Mouse (Mus musculus) testis, adult 2 months (tissue): ENCODE results near the gene Defb45. TPM values are rescaled to one million over a fixed set of nuclear protein-coding genes. Genes with fewer than 3 reads are reported as not detected.

ENCODE experiments used
- H3K27ac ChIP-seq: fragments of 200-500 bp; 2 replicates; pipeline ENCODE4 v1.5.1; 2012; ENCODE audit warnings: low read depth, low read length; ENCODE audit not compliant: control insufficient read depth, insufficient read depth
- H3K27me3 ChIP-seq: fragments of 200-500 bp; 2 replicates; pipeline ENCODE4 v1.6.1; 2012; ENCODE audit warnings: mild to moderate bottlenecking, low read length, moderate library complexity; ENCODE audit not compliant: control insufficient read depth, insufficient read depth
- H3K36me3 ChIP-seq: fragments of 200-500 bp; 2 replicates; pipeline ENCODE4 v1.6.1; 2012; ENCODE audit warnings: mild to moderate bottlenecking, low read length; ENCODE audit not compliant: control insufficient read depth, insufficient read depth
- H3K4me1 ChIP-seq: fragments of 200-500 bp; 2 replicates; pipeline ENCODE4 v1.6.1; 2012; ENCODE audit warnings: low read length; ENCODE audit not compliant: control insufficient read depth, insufficient read depth
- H3K4me3 ChIP-seq: fragments of 200-500 bp; 2 replicates; pipeline ENCODE4 v1.5.1; 2012; ENCODE audit warnings: low read depth, mild to moderate bottlenecking, low read length, moderate library complexity, mixed read lengths; ENCODE audit not compliant: control insufficient read depth
- CTCF ChIP-seq: fragments of 200-500 bp; IDR thresholded peaks from 2 replicates; pipeline ENCODE4 v1.5.1; 2012; ENCODE audit warnings: low read depth, mild to moderate bottlenecking, inconsistent platforms, low read length, moderate library complexity; ENCODE audit not compliant: control insufficient read depth, insufficient read depth, insufficient replicate concordance
- POLR2A ChIP-seq: fragments of 200-500 bp; IDR thresholded peaks from 2 replicates; pipeline ENCODE4 v1.6.1; 2012; ENCODE audit warnings: low read depth, mild to moderate bottlenecking, inconsistent platforms, low read length, moderate library complexity; ENCODE audit not compliant: control insufficient read depth
- polyA plus RNA-seq: library from polyadenylated mRNA; depleted of rRNA; stranded (reverse); fragments of >200 nt; gene quantifications from 2 replicates; pipeline ENCODE4 v1.2.3, GENCODE M21; 2012

The Defb45 gene
- polyA plus RNA-seq, 1 experiment, result 25.5 TPM

GRCm38 (mm10) chr2:152622151-152622550, 23.0 kb upstream of the Defb45 start:
- H3K4me1 ChIP-seq, result peaks cover 7% of the 10 kb centered on the region
- no peak for TF ChIP-seq POLR2A
- TF ChIP-seq CTCF, result no peak
- no peak overlapping the region for H3K27ac ChIP-seq
- peaks cover 4% of the 10 kb centered on the region for H3K27me3 ChIP-seq
- H3K36me3 ChIP-seq, result no peaks in the 10 kb centered on the region
- H3K4me3 ChIP-seq, result no peak overlapping the region

GRCm38 (mm10) chr2:152620367-152621134, 21.4 kb upstream of the Defb45 start:
- Histone ChIP-seq H3K27ac (no peak overlapping the region; the same call in 1 of the 2 replicates), H3K4me1 (no peaks in the 10 kb centered on the region; the same call in 1 of the 2 replicates), H3K4me3 (no peak overlapping the region), H3K27me3 (no peaks in the 10 kb centered on the region), H3K36me3 (no peaks in the 10 kb centered on the region)
- TF ChIP-seq CTCF (no peak), POLR2A (no peak)

- Histone ChIP-seq H3K27ac (no peak overlapping the region), H3K4me3 (no peak overlapping the region), H3K36me3 (no peaks in the 10 kb centered on the region), H3K27me3 (no peaks in the 10 kb centered on the region), H3K4me1 (no peaks in the 10 kb centered on the region; the same call in 1 of the 2 replicates)
- TF ChIP-seq CTCF, result peak; percentile 50; the same call in 1 of the 2 replicates
- TF ChIP-seq POLR2A, result no peak
These were observed 18.2 kb upstream of the Defb45 start for GRCm38 (mm10) chr2:152617374-152617773.

DNA sequence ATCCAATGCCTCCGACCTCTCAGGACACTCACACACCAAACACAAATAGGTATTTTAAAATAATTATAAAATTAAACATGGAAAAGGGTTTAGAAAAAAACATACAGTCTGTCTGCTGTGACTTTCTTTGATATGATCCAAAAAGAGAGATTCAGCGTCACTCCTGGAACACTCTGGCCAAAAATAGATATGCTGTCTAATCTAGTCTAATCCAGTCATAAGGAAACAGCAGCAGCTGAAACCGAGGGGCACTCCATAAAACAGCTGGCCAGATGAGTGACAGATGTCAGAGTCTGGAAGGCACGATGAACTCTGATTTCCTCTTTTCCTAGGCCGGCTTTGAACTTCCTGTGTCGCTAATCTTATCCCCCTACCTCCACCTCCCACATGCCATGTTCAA, 17.3 kb upstream of the Defb45 start:
- TF ChIP-seq POLR2A (no peak), CTCF (no peak)
- H3K4me1 ChIP-seq, result no peaks in the 10 kb centered on the region; the same call in 1 of the 2 replicates
- H3K27ac ChIP-seq, result no peak overlapping the region
- H3K36me3 ChIP-seq, result no peaks in the 10 kb centered on the region
- H3K27me3 ChIP-seq, result no peaks in the 10 kb centered on the region
- no peak overlapping the region for H3K4me3 ChIP-seq

DNA sequence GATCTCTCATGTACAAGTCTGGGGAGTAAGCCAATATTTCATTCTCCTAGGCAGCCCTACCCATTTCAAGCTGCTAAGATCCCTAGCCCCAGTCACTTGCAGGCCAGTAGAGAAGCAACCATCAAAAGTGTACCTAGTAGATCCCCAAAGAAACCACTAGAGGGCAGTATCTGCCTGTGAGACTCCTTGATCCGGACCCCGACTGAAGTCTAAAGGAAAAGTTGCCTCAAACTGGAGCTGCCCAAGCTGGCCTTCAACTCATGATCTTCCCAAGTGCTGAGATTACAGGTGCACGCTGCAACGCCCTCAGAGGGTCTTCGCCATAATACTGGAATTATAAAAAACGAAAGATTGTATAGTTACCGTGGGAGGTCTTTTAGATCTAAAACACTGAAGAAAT, 16.4 kb upstream of the Defb45 start:
- Histone ChIP-seq H3K4me3 (peak overlapping the region; percentile 18; the same call in 1 of the 2 replicates), H3K36me3 (no peaks in the 10 kb centered on the region), H3K27me3 (no peaks in the 10 kb centered on the region), H3K27ac (no peak overlapping the region), H3K4me1 (no peaks in the 10 kb centered on the region; the same call in 1 of the 2 replicates)
- TF ChIP-seq POLR2A, result no peak
- peak; percentile 57; the same call in 1 of the 2 replicates for TF ChIP-seq CTCF

DNA sequence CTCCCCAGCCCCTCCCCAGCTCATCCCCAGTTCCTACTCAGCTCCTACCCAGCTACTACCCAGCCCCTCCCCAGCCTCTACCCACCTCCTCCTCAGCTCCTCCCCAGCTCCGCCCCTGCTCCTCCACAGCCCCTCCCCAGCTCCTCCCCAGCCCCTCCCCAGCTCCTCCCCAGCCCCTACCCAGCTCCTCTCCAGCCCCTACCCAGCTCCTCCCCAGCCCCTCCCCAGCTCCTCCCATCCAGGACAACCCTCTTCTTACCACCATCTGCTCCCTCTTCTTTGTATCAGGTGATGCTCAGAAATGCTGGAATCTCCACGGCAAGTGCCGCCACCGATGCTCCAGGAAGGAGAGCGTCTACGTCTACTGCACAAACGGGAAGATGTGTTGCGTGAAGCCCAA, 13.0 kb upstream of the Defb45 start:
- no peak overlapping the region for H3K4me3 ChIP-seq
- TF ChIP-seq POLR2A, result no peak
- TF ChIP-seq CTCF, result no peak
- H3K27ac ChIP-seq, result no peak overlapping the region
- no peaks in the 10 kb centered on the region for H3K36me3 ChIP-seq
- no peaks in the 10 kb centered on the region for H3K4me1 ChIP-seq
- no peaks in the 10 kb centered on the region for H3K27me3 ChIP-seq

- TF ChIP-seq POLR2A (no peak), CTCF (no peak)
These were observed 9.5 kb upstream of the Defb45 start for GRCm38 (mm10) chr2:152608719-152609118.

More at GRCm38 (mm10) chr2:152608719-152609118, 9.5 kb upstream of the Defb45 start:
- no peaks in the 10 kb centered on the region for H3K27me3 ChIP-seq
- H3K4me3 ChIP-seq, result no peak overlapping the region
- no peaks in the 10 kb centered on the region for H3K36me3 ChIP-seq
- H3K27ac ChIP-seq, result no peak overlapping the region
- H3K4me1 ChIP-seq, result peaks cover 7% of the 10 kb centered on the region
